Mouse (Mus musculus): Measurements from ENCODE around the gene Syt13.

Syt13 gene

GRCm38 (mm10) chr2:92985600-92985999 lies 70.7 kb downstream of the Syt13 start:
- Histone ChIP-seq H3K9me3 (ENCODE audit: low read length) (0 out of 2 replicates have a peak, but pooled peaks cover under 1% of the 10 kb centered on the region), H3K27me3 (ENCODE audit: insufficient read depth, low read length) (peaks cover 13% of the 10 kb centered on the region; the same call in 1 of the 2 replicates)

DNA sequence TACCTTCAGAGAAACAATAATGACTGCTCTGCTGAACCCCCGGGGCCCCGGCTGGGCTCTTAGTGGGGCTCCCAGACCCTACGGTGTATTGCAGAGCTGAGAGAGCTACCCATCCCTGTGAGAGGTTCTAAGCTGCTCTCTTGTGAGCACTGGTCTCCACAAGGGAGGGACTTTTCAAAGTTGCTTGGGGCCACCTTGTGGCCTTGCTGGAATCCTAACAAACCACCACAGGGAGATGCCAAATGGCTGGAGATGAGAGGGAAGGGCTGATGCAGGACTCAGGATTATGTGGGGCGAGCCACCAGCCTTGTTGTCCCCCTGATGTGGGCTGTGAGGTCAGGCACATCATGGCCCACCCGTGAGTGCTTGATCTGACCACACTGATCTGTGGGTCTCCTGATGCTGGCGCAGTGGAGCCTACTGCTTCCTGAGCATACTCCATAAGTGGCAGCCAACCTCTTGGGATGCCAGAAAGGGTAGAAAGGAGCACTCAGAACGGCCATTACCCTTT lies 72.3 kb downstream of the Syt13 start:
- Histone ChIP-seq H3K4me3 (replicated peaks; ENCODE audit: low read length) (no peak overlapping the region), H3K9me3 (ENCODE audit: low read length) (no peaks in the 10 kb centered on the region), H3K36me3 (ENCODE audit: insufficient read depth, low read length) (no peaks in the 10 kb centered on the region), H3K4me1 (replicated peaks; ENCODE audit: low read depth, low read length) (peaks cover 35% of the 10 kb centered on the region), H3K27me3 (ENCODE audit: insufficient read depth, low read length) (peaks cover 13% of the 10 kb centered on the region; the same call in 1 of the 2 replicates)
- no peak for TF ChIP-seq POU5F1 (IDR thresholded peaks at IDR 0.05; ENCODE audit: borderline replicate concordance, low read length)
- TF ChIP-seq CTCF (conservative IDR thresholded peaks at IDR 0.05; ENCODE audit: low read length) = no peak
- no peak for TF ChIP-seq NANOG (IDR thresholded peaks at IDR 0.05; ENCODE audit: borderline replicate concordance, low read length)

More at GRCm38 (mm10) chr2:92985600-92985999, 70.7 kb downstream of the Syt13 start:
- Histone ChIP-seq H3K36me3 (ENCODE audit: insufficient read depth, low read length) (no peaks in the 10 kb centered on the region), H3K4me3 (replicated peaks; ENCODE audit: low read length) (no peak overlapping the region), H3K4me1 (replicated peaks; ENCODE audit: low read depth, low read length) (peaks cover 35% of the 10 kb centered on the region)
- TF ChIP-seq CTCF (conservative IDR thresholded peaks at IDR 0.05; ENCODE audit: low read length) (no peak), NANOG (IDR thresholded peaks at IDR 0.05; ENCODE audit: borderline replicate concordance, low read length) (no peak), POU5F1 (IDR thresholded peaks at IDR 0.05; ENCODE audit: borderline replicate concordance, low read length) (no peak)

GRCm38 (mm10) chr2:92987901-92988631 lies 73.2 kb downstream of the Syt13 start:
- H3K4me3 ChIP-seq (replicated peaks; ENCODE audit: low read length) = peak overlapping the region; percentile 37; the same call in 1 of the 2 replicates
- peaks cover 35% of the 10 kb centered on the region for H3K4me1 ChIP-seq (replicated peaks; ENCODE audit: low read depth, low read length)
- H3K36me3 ChIP-seq (ENCODE audit: insufficient read depth, low read length) = no peaks in the 10 kb centered on the region
- H3K9me3 ChIP-seq (ENCODE audit: low read length) = no peaks in the 10 kb centered on the region
- peaks cover 13% of the 10 kb centered on the region; the same call in 1 of the 2 replicates for H3K27me3 ChIP-seq (ENCODE audit: insufficient read depth, low read length)
- 0 out of 2 replicates have a peak, but pooled peaks have one; percentile 25 for TF ChIP-seq CTCF (conservative IDR thresholded peaks at IDR 0.05; ENCODE audit: low read length)
- TF ChIP-seq POU5F1 (IDR thresholded peaks at IDR 0.05; ENCODE audit: borderline replicate concordance, low read length) = no peak

- TF ChIP-seq NANOG (IDR thresholded peaks at IDR 0.05; ENCODE audit: borderline replicate concordance, low read length) = no peak
- no peak for TF ChIP-seq CTCF (conservative IDR thresholded peaks at IDR 0.05; ENCODE audit: low read length)
- TF ChIP-seq POU5F1 (IDR thresholded peaks at IDR 0.05; ENCODE audit: borderline replicate concordance, low read length) = no peak
- Histone ChIP-seq H3K9me3 (ENCODE audit: low read length) (no peaks in the 10 kb centered on the region), H3K36me3 (ENCODE audit: insufficient read depth, low read length) (no peaks in the 10 kb centered on the region), H3K4me3 (replicated peaks; ENCODE audit: low read length) (no peak overlapping the region), H3K27me3 (ENCODE audit: insufficient read depth, low read length) (peaks cover 13% of the 10 kb centered on the region; the same call in 1 of the 2 replicates), H3K4me1 (replicated peaks; ENCODE audit: low read depth, low read length) (peaks cover 35% of the 10 kb centered on the region)
Measured at GRCm38 (mm10) chr2:92989593-92989992, 74.7 kb downstream of the Syt13 start.

DNA sequence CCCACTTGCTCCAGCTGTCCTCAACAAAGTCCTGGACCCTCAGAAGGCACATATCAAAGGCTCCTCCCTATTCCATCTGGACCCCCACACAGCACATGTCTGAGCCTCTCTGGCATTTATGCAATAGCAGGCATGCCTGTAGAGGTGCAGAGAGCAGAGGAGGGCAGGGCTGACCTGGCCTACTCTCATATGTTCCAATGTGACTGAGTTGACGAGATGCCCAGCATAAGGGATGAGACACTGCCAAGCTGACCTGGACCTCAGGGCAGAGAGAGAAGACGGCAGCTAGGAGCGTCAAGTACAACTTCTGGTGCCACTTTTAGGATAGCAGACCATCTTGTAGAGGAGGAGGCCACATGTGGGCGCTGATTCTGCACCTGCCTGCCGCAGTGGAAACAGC lies 77.1 kb downstream of the Syt13 start:
- no peak overlapping the region for H3K4me3 ChIP-seq (replicated peaks; ENCODE audit: low read length)
- H3K27me3 ChIP-seq (ENCODE audit: insufficient read depth, low read length) = peaks cover 9% of the 10 kb centered on the region; the same call in 1 of the 2 replicates
- H3K36me3 ChIP-seq (ENCODE audit: insufficient read depth, low read length) = no peaks in the 10 kb centered on the region
- no peak for TF ChIP-seq NANOG (IDR thresholded peaks at IDR 0.05; ENCODE audit: borderline replicate concordance, low read length)
- TF ChIP-seq CTCF (conservative IDR thresholded peaks at IDR 0.05; ENCODE audit: low read length) = no peak
- no peak for TF ChIP-seq POU5F1 (IDR thresholded peaks at IDR 0.05; ENCODE audit: borderline replicate concordance, low read length)
- peaks cover 20% of the 10 kb centered on the region for H3K4me1 ChIP-seq (replicated peaks; ENCODE audit: low read depth, low read length)
- no peaks in the 10 kb centered on the region for H3K9me3 ChIP-seq (ENCODE audit: low read length)

- 0 out of 2 replicates have a peak, but pooled peaks cover 5% of the 10 kb centered on the region for H3K4me1 ChIP-seq (replicated peaks; ENCODE audit: low read depth, low read length)
- no peaks in the 10 kb centered on the region for H3K36me3 ChIP-seq (ENCODE audit: insufficient read depth, low read length)
- no peaks in the 10 kb centered on the region for H3K9me3 ChIP-seq (ENCODE audit: low read length)
- H3K27me3 ChIP-seq (ENCODE audit: insufficient read depth, low read length) = peaks cover 8% of the 10 kb centered on the region; the same call in 1 of the 2 replicates
- no peak for TF ChIP-seq POU5F1 (IDR thresholded peaks at IDR 0.05; ENCODE audit: borderline replicate concordance, low read length)
- no peak for TF ChIP-seq NANOG (IDR thresholded peaks at IDR 0.05; ENCODE audit: borderline replicate concordance, low read length)
- TF ChIP-seq CTCF (conservative IDR thresholded peaks at IDR 0.05; ENCODE audit: low read length) = no peak
- no peak overlapping the region for H3K4me3 ChIP-seq (replicated peaks; ENCODE audit: low read length)
Measured at GRCm38 (mm10) chr2:93005028-93005427, 90.1 kb downstream of the Syt13 start.
